Mouse (Mus musculus) small intestine, adult 2 months (tissue): ENCODE results near the gene Notch1. TPM values are rescaled to one million over a fixed set of nuclear protein-coding genes. Genes with fewer than 3 reads are reported as not detected.

Experiments used
- H3K27ac ChIP-seq: fragments of 200-500 bp; 2 replicates; pipeline ENCODE4 v1.5.1; 2012; ENCODE audit warnings: low read depth, low read length, control low read depth, inconsistent platforms; ENCODE audit not compliant: insufficient read depth
- H3K27me3 ChIP-seq: fragments of 200-500 bp; 2 replicates; pipeline ENCODE4 v1.6.1; 2012; ENCODE audit warnings: mild to moderate bottlenecking, moderate library complexity, low read length, inconsistent platforms; ENCODE audit not compliant: control insufficient read depth, insufficient read depth
- H3K36me3 ChIP-seq: fragments of 200-500 bp; 2 replicates; pipeline ENCODE4 v1.6.1; 2012; ENCODE audit warnings: mild to moderate bottlenecking, low read length, control low read depth, inconsistent platforms; ENCODE audit not compliant: control insufficient read depth, insufficient read depth
- H3K4me1 ChIP-seq: fragments of 200-500 bp; 2 replicates; pipeline ENCODE4 v1.6.1; 2012; ENCODE audit warnings: low read length, inconsistent platforms, mixed read lengths; ENCODE audit not compliant: control insufficient read depth, insufficient read depth, insufficient read length
- H3K4me3 ChIP-seq: fragments of 200-500 bp; 2 replicates; pipeline ENCODE4 v1.5.1; 2012; ENCODE audit warnings: low read depth, mild to moderate bottlenecking, control low read depth, inconsistent platforms, low read length, moderate library complexity
- CTCF ChIP-seq: fragments of 200-500 bp; IDR thresholded peaks from 2 replicates; pipeline ENCODE4 v1.5.1; 2012; ENCODE audit warnings: low read depth, mild to moderate bottlenecking, control low read depth, inconsistent platforms, low read length, moderate library complexity, mixed read lengths; ENCODE audit not compliant: insufficient replicate concordance, insufficient read length; ENCODE audit errors: extremely low read depth
- POLR2A ChIP-seq: fragments of 200-500 bp; IDR thresholded peaks from 2 replicates; pipeline ENCODE4 v1.6.1; 2012; ENCODE audit warnings: low read depth, mild to moderate bottlenecking, control low read depth, inconsistent platforms, low read length, moderate library complexity
- WGBS: fragments of 180-500 bp; shearing (Covaris S2); methylation state at CpG from one replicate; pipeline ENCODE4 v1.1.7; 2018; 5-methylcytosine and 5-hydroxymethylcytosine counted together
- polyA plus RNA-seq: library from polyadenylated mRNA; depleted of rRNA; stranded (reverse); fragments of >200 nt; gene quantifications from 2 replicates; pipeline ENCODE4 v1.2.3, GENCODE M21; 2012

The Notch1 gene
- polyA plus RNA-seq, 1 experiment, result 19.6 TPM

GRCm38 (mm10) chr2:26504772-26505480 is 11.5 kb downstream of the Notch1 start:
- Histone ChIP-seq H3K36me3 (no peaks in the 10 kb centered on the region), H3K27me3 (no peaks in the 10 kb centered on the region), H3K4me1 (peaks cover 18% of the 10 kb centered on the region), H3K27ac (0 out of 2 replicates have a peak overlapping the region, but pooled peaks have one; percentile 13), H3K4me3 (no peak overlapping the region)
- 67% methylated on average over 9 of the region's 9 CpGs for WGBS
- TF ChIP-seq CTCF (no peak), POLR2A (no peak)

- Histone ChIP-seq H3K36me3 (no peaks in the 10 kb centered on the region), H3K27ac (peak overlapping the region; percentile 72), H3K4me3 (peak overlapping the region; percentile 88), H3K4me1 (peaks cover 21% of the 10 kb centered on the region), H3K27me3 (no peaks in the 10 kb centered on the region)
- WGBS, result 3% methylated on average over 59 of the region's 59 CpGs
- peak; percentile 72 for TF ChIP-seq POLR2A
- no peak for TF ChIP-seq CTCF
Measured at GRCm38 (mm10) chr2:26503661-26504575, 12.5 kb downstream of the Notch1 start.

GRCm38 (mm10) chr2:26502863-26503631 is 13.4 kb downstream of the Notch1 start:
- H3K4me3 ChIP-seq, result peak overlapping the region; percentile 88
- peak overlapping the region; percentile 72 for H3K27ac ChIP-seq
- H3K36me3 ChIP-seq, result no peaks in the 10 kb centered on the region
- H3K4me1 ChIP-seq, result peaks cover 25% of the 10 kb centered on the region
- H3K27me3 ChIP-seq, result no peaks in the 10 kb centered on the region
- WGBS, result under 1% methylated on average over 57 of the region's 57 CpGs
- 0 out of 2 replicates have a peak, but pooled peaks have one; percentile 14 for TF ChIP-seq POLR2A
- TF ChIP-seq CTCF, result peak; percentile 9; the same call in 1 of the 2 replicates

DNA sequence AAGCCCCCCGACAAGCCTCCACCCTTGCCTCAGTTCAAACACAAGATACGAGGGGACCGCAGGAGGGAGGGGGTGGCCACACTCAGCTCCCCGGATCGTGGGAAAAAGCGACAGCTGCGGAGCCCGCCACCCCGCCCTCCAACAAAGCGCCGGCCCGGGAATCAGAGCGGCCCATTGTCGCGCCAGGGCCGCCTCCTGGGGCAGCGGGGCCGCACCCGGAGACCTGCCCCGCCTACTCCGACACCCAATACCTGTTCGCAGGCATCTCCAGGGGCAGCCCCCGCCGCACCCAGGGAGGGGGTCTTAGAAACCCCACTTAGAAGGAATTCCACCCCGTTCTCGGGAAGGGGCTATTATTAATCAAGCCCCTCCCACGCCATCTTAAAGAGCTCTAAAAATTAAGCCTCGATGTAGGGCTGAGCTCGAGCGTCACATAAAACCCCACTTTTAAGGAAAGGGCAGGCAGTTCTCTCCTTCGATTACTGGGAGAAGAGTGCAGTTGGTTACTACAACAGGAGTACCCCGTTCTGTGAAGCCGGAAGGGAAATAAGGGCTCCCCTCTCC is 14.1 kb downstream of the Notch1 start:
- WGBS, result 1% methylated on average over 33 of the region's 33 CpGs
- Histone ChIP-seq H3K27ac (peak overlapping the region; percentile 72), H3K4me1 (peaks cover 30% of the 10 kb centered on the region), H3K4me3 (peak overlapping the region; percentile 88), H3K36me3 (no peaks in the 10 kb centered on the region), H3K27me3 (no peaks in the 10 kb centered on the region)
- no peak; the same call in 1 of the 2 replicates for TF ChIP-seq POLR2A
- TF ChIP-seq CTCF, result no peak

GRCm38 (mm10) chr2:26501651-26502141 is 14.8 kb downstream of the Notch1 start:
- WGBS, result 8% methylated on average over 15 of the region's 15 CpGs
- H3K4me1 ChIP-seq, result peaks cover 35% of the 10 kb centered on the region
- no peaks in the 10 kb centered on the region for H3K27me3 ChIP-seq
- peak overlapping the region; percentile 72 for H3K27ac ChIP-seq
- H3K36me3 ChIP-seq, result no peaks in the 10 kb centered on the region
- TF ChIP-seq POLR2A (no peak), CTCF (no peak)
- H3K4me3 ChIP-seq, result peak overlapping the region; percentile 88
